Mouse (Mus musculus): ENCODE data around the gene Glis3.

Glis3 gene

GRCm38 (mm10) chr19:28298669-28299068, 381.2 kb downstream of the Glis3 start:
- no peak for DNase-seq

- DNase-seq = no peak
Observed at GRCm38 (mm10) chr19:28291596-28291995, 388.3 kb downstream of the Glis3 start.

GRCm38 (mm10) chr19:28289457-28289856, 390.4 kb downstream of the Glis3 start:
- DNase-seq = no peak

GRCm38 (mm10) chr19:28287431-28287830, 392.4 kb downstream of the Glis3 start:
- no peak for DNase-seq

- DNase-seq = no peak
Observed at GRCm38 (mm10) chr19:28284098-28284569, 395.7 kb downstream of the Glis3 start.

- no peak for DNase-seq
Observed at GRCm38 (mm10) chr19:28283241-28284097, 396.4 kb downstream of the Glis3 start.

- DNase-seq = no peak
Observed at GRCm38 (mm10) chr19:28281405-28281804, 398.5 kb downstream of the Glis3 start.

- no peak for DNase-seq
Observed at GRCm38 (mm10) chr19:28277104-28277503, 402.8 kb downstream of the Glis3 start.

GRCm38 (mm10) chr19:28274501-28274900, 405.4 kb downstream of the Glis3 start:
- DNase-seq = no peak

- DNase-seq = no peak
Observed at GRCm38 (mm10) chr19:28273946-28274345, 405.9 kb downstream of the Glis3 start.

- no peak for DNase-seq
Observed at GRCm38 (mm10) chr19:28266850-28267249, 413.0 kb downstream of the Glis3 start.

- no peak for DNase-seq
Observed at GRCm38 (mm10) chr19:28265776-28266175, 414.1 kb downstream of the Glis3 start.

- no peak for DNase-seq
Observed at GRCm38 (mm10) chr19:28258907-28259675, 420.8 kb downstream of the Glis3 start.

GRCm38 (mm10) chr19:28258480-28258879, 421.4 kb downstream of the Glis3 start:
- DNase-seq = no peak

GRCm38 (mm10) chr19:28247345-28247744, 432.5 kb downstream of the Glis3 start:
- no peak for DNase-seq

- DNase-seq = no peak
Observed at GRCm38 (mm10) chr19:28246186-28246585, 433.7 kb downstream of the Glis3 start.

GRCm38 (mm10) chr19:28238073-28238472, 441.8 kb downstream of the Glis3 start:
- DNase-seq = no peak

- DNase-seq = no peak
Observed at GRCm38 (mm10) chr19:28237621-28238020, 442.3 kb downstream of the Glis3 start.

GRCm38 (mm10) chr19:28235571-28235970, 444.3 kb downstream of the Glis3 start:
- DNase-seq = no peak

GRCm38 (mm10) chr19:28235096-28235495, 444.8 kb downstream of the Glis3 start:
- DNase-seq = no peak

- no peak for DNase-seq
Observed at GRCm38 (mm10) chr19:28234676-28235075, 445.2 kb downstream of the Glis3 start.

- no peak for DNase-seq
Observed at GRCm38 (mm10) chr19:28231511-28231910, 448.4 kb downstream of the Glis3 start.

- no peak for DNase-seq
Observed at GRCm38 (mm10) chr19:28227526-28227925, 452.4 kb downstream of the Glis3 start.

GRCm38 (mm10) chr19:28225651-28226050, 454.2 kb downstream of the Glis3 start:
- no peak for DNase-seq

Measured in right cerebral cortex, postnatal 4 days (tissue).